Mouse (Mus musculus) C2C12 (cell line): ENCODE results near the gene Vps35l. TPM values are rescaled to one million over a fixed set of nuclear protein-coding genes. Genes with fewer than 3 reads are reported as not detected.

Experiments
- H3K27me3 ChIP-seq: one replicate; pipeline ENCODE4 v1.6.1; 2011; ENCODE audit not compliant: control insufficient read depth, insufficient read depth, insufficient read length
- H3K36me3 ChIP-seq: one replicate; pipeline ENCODE4 v1.6.1; 2011; ENCODE audit not compliant: control insufficient read depth, insufficient read depth
- H3K4me3 ChIP-seq: one replicate; pipeline ENCODE4 v1.5.1; 2011; ENCODE audit warnings: mild to moderate bottlenecking, control low read depth; ENCODE audit not compliant: poor library complexity, insufficient read depth, severe bottlenecking
- H3K79me2 ChIP-seq: one replicate; pipeline ENCODE4 v1.6.1; 2011; ENCODE audit not compliant: control insufficient read depth, insufficient read depth
- H3K79me3 ChIP-seq: one replicate; pipeline ENCODE4 v1.6.1; 2011; ENCODE audit warnings: low read depth, control low read depth
- H3ac ChIP-seq: one replicate; pipeline ENCODE3; 2011; ENCODE audit warnings: low read depth; ENCODE audit not compliant: control insufficient read depth, insufficient read length
- CEBPB ChIP-seq: IDR thresholded peaks from one replicate; pipeline ENCODE4 v1.6.1; 2011; ENCODE audit warnings: low read depth, mild to moderate bottlenecking, control low read depth, moderate library complexity
- CTCF ChIP-seq: IDR thresholded peaks from one replicate; pipeline ENCODE4 v1.5.1; 2011; ENCODE audit not compliant: control insufficient read depth, insufficient read depth, insufficient read length
- FOSL1 ChIP-seq: IDR thresholded peaks from one replicate; pipeline ENCODE4 v1.8.0; 2011; ENCODE audit warnings: mild to moderate bottlenecking, low read length; ENCODE audit not compliant: poor library complexity, insufficient read depth, severe bottlenecking
- MAX ChIP-seq: IDR thresholded peaks from one replicate; pipeline ENCODE4 v1.6.1; 2011; ENCODE audit warnings: mild to moderate bottlenecking, control low read depth
- MYOD1 ChIP-seq: IDR thresholded peaks from one replicate; pipeline ENCODE4 v1.6.1; 2011; ENCODE audit warnings: low read depth; ENCODE audit not compliant: control insufficient read depth, insufficient read length
- MYOG ChIP-seq: IDR thresholded peaks from one replicate; pipeline ENCODE4 v1.6.1; 2011; ENCODE audit not compliant: control insufficient read depth, insufficient read length; ENCODE audit errors: extremely low read depth
- USF1 ChIP-seq: IDR thresholded peaks from one replicate; pipeline ENCODE4 v1.6.1; 2011; ENCODE audit warnings: low read depth, mild to moderate bottlenecking, control low read depth, moderate library complexity
- polyA plus RNA-seq: library from polyadenylated mRNA; unstranded; fragments of >200 nt; fragmentation: generic; extraction: Trizol; gene quantifications from one replicate; pipeline ENCODE4 v1.2.1, GENCODE M21; 2012; ENCODE audit warnings: missing spikeins

Gene Vps35l
- polyA plus RNA-seq, 1 experiment = 39.6 TPM

- Histone ChIP-seq H3K4me3 (no peak overlapping the region), H3K79me2 (no peaks in the 10 kb centered on the region), H3K27me3 (no peaks in the 10 kb centered on the region), H3ac (no peak overlapping the region), H3K79me3 (no peaks in the 10 kb centered on the region), H3K36me3 (no peaks in the 10 kb centered on the region)
- TF ChIP-seq MYOD1 = no peak
- TF ChIP-seq USF1 = no peak
- TF ChIP-seq MYOG = no peak
- no peak for TF ChIP-seq CEBPB
- no peak for TF ChIP-seq FOSL1
- TF ChIP-seq MAX = no peak
- no peak for TF ChIP-seq CTCF
These were observed 43.4 kb downstream of the Vps35l start for GRCm38 (mm10) chr7:118783305-118784001.

GRCm38 (mm10) chr7:118786091-118786490, 46.1 kb downstream of the Vps35l start:
- Histone ChIP-seq H3K4me3 (no peak overlapping the region), H3K79me3 (no peaks in the 10 kb centered on the region), H3K79me2 (no peaks in the 10 kb centered on the region), H3K27me3 (no peaks in the 10 kb centered on the region), H3K36me3 (no peaks in the 10 kb centered on the region), H3ac (no peak overlapping the region)
- TF ChIP-seq CTCF (no peak), FOSL1 (no peak), CEBPB (no peak), MAX (no peak), MYOD1 (no peak), USF1 (no peak), MYOG (no peak)

GRCm38 (mm10) chr7:118787326-118787725, 47.3 kb downstream of the Vps35l start:
- TF ChIP-seq CTCF (no peak), MYOD1 (no peak), CEBPB (no peak), USF1 (no peak), MAX (no peak), MYOG (no peak)
- Histone ChIP-seq H3K4me3 (no peak overlapping the region), H3K79me3 (no peaks in the 10 kb centered on the region), H3ac (no peak overlapping the region), H3K79me2 (no peaks in the 10 kb centered on the region), H3K36me3 (no peaks in the 10 kb centered on the region), H3K27me3 (no peaks in the 10 kb centered on the region)

GRCm38 (mm10) chr7:118788481-118788880, 48.5 kb downstream of the Vps35l start:
- TF ChIP-seq MAX = no peak
- no peak for TF ChIP-seq USF1
- no peak for TF ChIP-seq MYOD1
- no peak overlapping the region for H3ac ChIP-seq
- no peaks in the 10 kb centered on the region for H3K27me3 ChIP-seq
- H3K4me3 ChIP-seq = no peak overlapping the region
- no peaks in the 10 kb centered on the region for H3K79me3 ChIP-seq
- H3K36me3 ChIP-seq = no peaks in the 10 kb centered on the region
- no peaks in the 10 kb centered on the region for H3K79me2 ChIP-seq

GRCm38 (mm10) chr7:118790292-118790691, 50.3 kb downstream of the Vps35l start:
- Histone ChIP-seq H3K79me3 (no peaks in the 10 kb centered on the region), H3ac (no peak overlapping the region), H3K4me3 (no peak overlapping the region), H3K36me3 (no peaks in the 10 kb centered on the region), H3K79me2 (no peaks in the 10 kb centered on the region), H3K27me3 (no peaks in the 10 kb centered on the region)
- TF ChIP-seq CEBPB = no peak
- TF ChIP-seq FOSL1 = no peak
- no peak for TF ChIP-seq CTCF
- TF ChIP-seq MAX = no peak
- no peak for TF ChIP-seq MYOD1
- no peak for TF ChIP-seq USF1

GRCm38 (mm10) chr7:118793899-118794298, 53.9 kb downstream of the Vps35l start:
- no peaks in the 10 kb centered on the region for H3K27me3 ChIP-seq
- no peaks in the 10 kb centered on the region for H3K79me2 ChIP-seq
- H3K4me3 ChIP-seq = no peak overlapping the region
- TF ChIP-seq CEBPB (no peak), MAX (no peak), USF1 (no peak)
- no peaks in the 10 kb centered on the region for H3K36me3 ChIP-seq
- H3ac ChIP-seq = no peak overlapping the region
- no peaks in the 10 kb centered on the region for H3K79me3 ChIP-seq

- Histone ChIP-seq H3K27me3 (no peaks in the 10 kb centered on the region), H3ac (no peak overlapping the region), H3K79me2 (no peaks in the 10 kb centered on the region), H3K4me3 (no peak overlapping the region), H3K79me3 (no peaks in the 10 kb centered on the region), H3K36me3 (peaks cover 4% of the 10 kb centered on the region)
- TF ChIP-seq USF1 = no peak
- TF ChIP-seq MAX = no peak
- TF ChIP-seq CEBPB = no peak
- TF ChIP-seq CTCF = no peak
- no peak for TF ChIP-seq FOSL1
- no peak for TF ChIP-seq MYOG
- TF ChIP-seq MYOD1 = no peak
These were observed 55.8 kb downstream of the Vps35l start for GRCm38 (mm10) chr7:118795779-118796178.
